Mouse (Mus musculus): ENCODE measurements around the gene Ifi205.
A peak's percentile ranks its signal among the peaks of the same experiment; 100 is the strongest.
"Not testable (repeated sequence)": the region's sequence is repeated elsewhere in the genome, so short reads cannot be mapped to it uniquely, and the experiment has no call there.

The Ifi205 gene

DNA sequence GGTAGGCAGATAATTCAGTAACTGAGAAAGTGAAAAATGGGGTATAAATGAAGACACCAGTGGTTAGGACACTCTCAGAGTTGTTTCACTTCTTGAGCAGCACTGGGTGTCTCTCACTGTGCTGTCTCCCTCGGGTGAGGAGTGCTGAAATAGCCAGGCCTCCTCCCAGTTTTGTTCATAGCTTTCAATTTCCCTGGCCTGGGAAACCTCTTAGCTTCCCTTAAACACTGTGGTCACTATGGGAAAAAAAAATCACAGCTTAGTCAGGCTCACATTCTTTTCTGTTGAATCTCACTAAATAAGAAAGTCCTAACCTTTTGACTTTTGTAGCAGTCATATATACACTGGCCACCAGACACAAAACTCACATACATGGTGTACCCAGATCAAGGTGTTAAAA, at the start of gene Ifi205:
Ifi205 (minus strand) TSS at position 113 of the 400 bp plus-strand sequence.
- no peak for DNase-seq

DNA sequence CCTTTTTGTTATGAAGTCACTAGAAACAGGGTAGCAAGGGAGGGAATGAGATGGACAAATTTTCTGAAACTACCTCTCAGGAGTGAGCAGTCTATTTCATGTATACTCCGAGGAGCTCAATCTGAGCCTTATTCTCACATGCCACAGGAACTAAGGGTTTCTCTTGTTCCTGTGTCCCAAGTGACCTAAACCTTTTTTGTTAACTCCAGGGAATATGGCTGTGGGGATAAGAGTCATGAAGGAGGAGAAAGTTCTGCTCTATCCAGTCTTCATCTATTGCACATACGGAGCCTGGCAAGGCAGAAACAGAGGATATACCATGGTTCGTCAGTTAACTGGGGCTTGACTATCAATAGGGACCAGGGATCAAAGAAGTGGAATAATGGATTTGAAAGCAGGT, 34.7 kb upstream of the Ifi205 start, which contains the start of gene Olfr430:
Olfr430 (plus strand) TSS at position 301 of the 400 bp plus-strand sequence.
- DNase-seq: no peak

DNA sequence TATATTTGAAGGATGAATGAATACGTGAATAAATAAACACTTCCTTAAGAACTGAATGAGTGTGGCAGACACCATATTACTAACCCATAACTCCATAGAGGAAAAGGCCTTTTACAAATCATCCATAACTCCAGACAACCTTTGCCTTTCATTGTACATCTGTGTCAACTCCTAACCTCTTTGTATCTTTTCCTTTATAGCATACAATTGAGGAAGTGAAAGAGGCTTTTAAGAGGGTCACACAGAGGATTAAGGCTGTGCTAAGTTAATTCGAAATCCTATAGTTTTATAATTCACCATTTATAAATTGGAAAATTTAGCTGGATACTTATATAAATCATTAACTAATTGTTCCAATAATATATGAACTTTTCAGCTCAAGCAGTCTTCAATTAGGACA, 23.6 kb upstream of the Ifi205 start:
- DNase-seq: no peak

DNA sequence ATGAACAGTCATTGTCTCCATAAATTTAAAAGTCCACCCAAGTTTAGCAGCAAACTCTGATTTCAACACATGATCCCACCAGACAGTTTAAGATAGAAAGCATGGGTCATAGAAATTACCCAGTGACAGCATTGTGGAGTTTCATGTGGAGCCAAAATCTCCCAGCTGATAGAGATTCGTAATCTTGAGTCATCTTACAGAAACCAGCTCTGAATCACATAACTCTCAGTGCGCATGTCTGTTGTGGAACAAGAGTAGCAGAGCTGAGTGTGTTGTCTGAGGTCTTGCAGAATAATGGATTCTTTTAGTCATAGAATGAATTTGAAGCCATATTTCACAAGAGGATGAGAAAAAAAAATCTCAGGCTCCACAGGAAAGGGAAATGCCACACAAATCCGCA, 21.4 kb upstream of the Ifi205 start:
- DNase-seq: no peak

DNA sequence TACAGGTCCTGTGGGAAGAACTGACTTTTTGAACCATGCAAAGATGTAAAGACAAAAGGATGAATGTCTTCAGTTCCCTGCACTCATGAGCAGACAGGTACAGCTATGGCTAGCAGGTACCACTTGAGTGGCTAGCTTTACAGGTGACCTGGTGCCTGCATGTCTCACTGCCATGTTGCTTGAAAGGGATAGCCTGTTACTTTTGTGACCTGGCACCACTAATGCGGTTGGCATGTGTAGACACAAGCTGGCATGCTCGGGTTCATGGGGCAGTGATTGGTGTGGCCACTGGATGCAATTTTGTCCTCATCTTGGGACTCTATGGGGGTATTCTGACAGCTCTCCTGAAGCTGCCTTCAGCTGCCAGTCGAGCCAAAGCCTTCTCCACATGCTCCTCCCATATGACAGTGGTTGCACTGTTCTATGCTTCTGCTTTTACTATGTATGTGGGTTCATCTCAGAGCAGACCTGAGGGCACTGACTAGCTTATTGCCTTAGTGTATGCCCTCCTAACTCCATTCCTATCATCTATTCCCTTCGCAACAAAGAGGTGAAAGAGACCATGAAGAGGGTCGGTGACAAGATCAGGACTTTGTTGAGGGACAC, 20.4 kb upstream of the Ifi205 start:
- no peak for DNase-seq

DNA sequence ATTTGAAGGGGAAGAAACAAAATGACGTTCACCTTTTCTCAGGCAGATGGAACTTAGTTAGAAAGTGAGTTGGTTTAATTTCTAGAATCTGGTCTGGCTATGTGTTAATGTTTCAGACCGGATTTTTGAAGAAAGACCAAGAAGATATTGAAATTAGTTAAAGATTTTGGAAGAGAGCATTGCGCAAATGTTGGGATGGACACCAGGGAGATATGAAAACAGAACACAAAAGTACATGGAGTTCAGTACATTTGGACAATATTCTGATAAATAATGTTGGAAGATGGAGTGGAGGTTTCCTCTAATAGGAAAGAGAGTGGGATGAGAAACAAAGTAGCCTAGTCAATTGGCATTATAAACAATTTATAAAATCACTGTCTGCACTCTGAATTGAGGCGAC, 19.9 kb upstream of the Ifi205 start:
- DNase-seq: no peak

DNA sequence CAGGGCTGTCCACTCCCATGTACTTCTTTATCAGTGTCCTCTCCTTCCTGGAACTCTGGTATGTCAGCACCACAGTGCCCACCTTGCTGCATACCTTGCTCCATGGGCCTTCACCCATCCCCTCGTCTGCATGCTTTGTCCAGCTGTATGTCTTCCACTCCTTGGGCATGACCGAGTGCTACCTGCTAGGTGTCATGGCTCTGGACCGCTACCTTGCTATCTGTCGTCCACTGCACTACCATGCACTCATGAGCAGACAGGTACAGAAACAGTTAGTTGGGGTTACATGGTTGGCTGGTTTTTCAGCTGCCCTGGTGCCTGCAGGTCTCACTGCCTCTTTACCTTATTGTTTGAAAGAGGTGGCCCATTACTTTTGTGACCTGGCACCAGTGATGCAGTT, 18.9 kb upstream of the Ifi205 start:
- DNase-seq: no peak

DNA sequence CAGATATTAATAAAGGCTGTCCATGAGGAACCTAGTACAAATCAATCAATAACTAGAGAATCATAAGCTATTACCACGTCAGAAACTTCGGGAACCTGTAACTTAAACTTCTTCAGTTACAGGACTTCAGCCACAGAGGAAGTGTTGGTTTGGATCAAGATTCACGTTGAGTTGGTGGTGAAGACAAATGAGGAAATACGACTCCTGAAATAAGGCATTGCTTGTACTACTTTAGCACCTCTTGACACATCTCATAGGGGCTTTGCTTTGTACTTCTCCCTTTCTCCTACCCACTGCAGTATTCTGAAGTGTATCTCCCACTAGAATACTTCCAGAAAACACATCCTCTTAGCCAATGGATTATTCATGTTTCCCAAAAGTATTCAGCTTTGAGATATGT, 17.7 kb upstream of the Ifi205 start:
- not testable (repeated sequence) for DNase-seq

DNA sequence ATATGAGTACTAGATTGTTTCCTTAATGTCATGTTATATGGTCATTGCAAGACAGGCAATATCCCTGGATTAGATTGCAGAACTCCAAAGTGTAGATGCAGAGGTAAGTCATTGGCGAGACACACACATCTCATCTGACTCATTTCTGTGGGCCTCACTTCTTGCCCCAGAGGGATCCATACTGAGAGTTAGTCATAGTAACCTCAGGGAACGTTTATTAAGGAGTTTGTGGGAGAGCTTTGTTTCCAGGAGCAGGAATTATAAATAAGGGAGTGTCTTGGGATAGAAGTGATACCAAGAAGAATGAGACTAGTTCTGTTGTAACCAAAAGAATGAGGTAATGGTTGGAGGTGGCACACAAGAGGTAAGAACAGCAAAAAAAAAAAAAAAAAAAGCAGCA, 17.3 kb upstream of the Ifi205 start, which contains the start of gene Olfr432:
Olfr432 (plus strand) TSS at position 313 of the 400 bp plus-strand sequence.
- no peak for DNase-seq

DNA sequence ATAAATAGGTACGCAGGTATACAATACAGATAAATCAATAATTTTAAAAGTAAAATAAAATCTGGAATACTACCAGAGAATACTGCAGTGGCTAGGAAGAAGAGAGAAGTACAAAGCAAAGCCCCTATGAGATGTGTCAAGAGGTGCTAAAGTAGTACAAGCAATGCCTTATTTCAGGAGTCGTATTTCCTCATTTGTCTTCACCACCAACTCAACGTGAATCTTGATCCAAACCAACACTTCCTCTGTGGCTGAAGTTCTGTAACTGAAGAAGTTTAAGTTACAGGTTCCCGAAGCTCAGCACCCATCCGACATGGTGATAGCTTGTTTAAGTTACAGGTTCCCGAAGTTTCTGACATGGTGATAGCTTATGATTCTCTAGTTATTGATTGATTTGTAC, 16.6 kb upstream of the Ifi205 start:
- not testable (repeated sequence) for DNase-seq

DNA sequence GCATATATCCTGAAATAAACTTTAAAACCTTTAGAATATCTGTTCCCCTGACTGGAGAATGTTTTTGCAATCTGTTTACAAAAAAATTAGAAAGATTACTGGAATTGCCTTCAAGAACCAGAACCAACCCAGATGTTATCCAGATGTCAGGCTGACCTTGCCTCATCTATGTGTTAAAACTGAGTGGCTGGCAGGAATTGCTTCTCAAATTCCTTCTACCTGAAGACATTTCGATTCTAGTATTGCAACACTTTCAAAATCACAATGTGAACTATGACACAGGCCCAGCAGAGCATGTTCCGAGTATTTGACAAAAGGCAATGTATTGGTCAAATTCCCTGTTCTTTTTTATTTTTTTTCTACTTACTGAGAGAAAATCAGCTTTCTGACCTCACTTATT, 12.8 kb upstream of the Ifi205 start:
- no peak for DNase-seq

DNA sequence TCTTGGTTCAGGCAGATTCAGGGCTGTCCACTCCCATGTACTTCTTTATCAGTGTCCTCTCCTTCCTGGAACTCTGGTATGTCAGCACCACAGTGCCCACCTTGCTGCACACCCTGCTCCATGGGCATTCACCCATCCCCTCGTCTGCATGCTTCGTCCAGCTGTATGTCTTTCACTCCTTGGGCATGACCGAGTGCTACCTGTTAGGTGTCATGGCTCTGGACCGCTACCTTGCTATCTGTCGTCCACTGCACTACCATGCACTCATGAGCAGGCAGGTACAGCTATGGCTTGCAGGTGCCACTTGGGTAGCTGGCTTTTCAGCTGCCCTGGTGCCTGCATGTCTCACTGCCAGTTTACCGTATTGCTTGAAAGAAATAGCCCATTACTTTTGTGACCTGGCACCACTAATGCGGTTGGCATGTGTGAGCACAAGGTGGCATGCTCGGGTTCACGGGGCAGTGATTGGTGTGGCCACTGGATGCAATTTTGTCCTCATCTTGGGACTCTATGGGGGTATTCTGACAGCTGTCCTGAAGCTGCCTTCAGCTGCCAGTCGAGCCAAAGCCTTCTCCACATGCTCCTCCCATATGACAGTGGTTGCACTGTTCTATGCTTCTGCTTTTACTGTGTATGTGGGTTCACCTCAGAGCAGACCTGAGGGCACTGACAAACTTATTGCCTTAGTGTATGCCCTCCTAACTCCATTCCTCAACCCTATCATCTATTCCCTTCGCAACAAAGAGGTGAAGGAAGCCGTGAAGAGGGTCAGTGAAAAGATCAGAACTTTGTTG, 10.7 kb upstream of the Ifi205 start:
- DNase-seq: not testable (repeated sequence)

DNA sequence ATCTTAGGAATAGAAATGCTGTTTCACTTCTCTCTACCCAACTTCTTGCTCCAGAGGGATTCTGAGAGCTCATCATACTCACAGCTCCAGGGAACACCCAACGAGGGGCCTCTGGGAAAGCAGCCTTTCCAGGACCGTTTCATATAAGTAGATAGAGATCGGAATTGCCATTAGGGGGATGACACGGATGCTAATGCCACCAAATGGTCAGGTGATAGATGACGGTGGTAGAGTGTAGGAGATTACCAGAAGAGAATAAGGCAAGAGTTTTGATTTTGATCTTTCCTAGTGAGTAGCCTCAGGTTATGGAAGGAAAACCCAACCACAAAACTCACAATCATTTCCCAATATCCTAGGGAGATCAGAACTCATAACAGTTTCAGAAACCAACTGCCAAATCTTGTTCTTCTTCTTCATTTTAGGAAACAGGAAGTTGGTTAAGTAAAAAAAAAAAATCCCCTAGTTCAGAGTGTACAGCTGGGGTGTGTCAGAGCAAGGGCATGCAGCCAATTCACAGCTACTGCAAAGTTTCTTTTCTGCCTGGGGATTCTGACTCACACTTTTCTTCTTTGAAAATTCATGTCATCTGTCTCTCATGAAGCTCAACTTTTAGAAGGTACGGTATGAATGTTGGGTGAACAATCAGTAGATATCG, 9.0 kb upstream of the Ifi205 start, which contains the start of gene Olfr433:
Olfr433 (plus strand) TSS at position 183 of the 655 bp plus-strand sequence.
- peak; percentile 11 for DNase-seq

DNA sequence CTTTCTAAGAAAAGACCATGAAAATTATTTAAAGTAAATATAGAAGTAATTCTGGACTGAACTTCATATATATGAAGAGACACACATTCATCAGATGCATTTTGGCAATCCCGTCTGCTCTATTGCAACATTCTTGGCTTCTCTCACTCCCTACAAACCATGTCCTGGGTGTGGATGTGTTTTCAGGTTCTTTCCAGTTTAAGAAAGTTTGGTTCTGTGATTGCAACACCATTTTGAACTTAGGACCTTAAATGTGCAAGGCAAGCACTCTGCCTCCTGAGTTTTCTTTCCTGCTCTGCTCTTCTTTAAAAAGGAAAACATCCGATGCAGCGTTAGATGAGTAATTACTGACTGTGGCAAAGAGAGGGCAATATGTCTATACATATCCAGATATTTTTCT, 6.9 kb upstream of the Ifi205 start:
- no peak for DNase-seq

DNA sequence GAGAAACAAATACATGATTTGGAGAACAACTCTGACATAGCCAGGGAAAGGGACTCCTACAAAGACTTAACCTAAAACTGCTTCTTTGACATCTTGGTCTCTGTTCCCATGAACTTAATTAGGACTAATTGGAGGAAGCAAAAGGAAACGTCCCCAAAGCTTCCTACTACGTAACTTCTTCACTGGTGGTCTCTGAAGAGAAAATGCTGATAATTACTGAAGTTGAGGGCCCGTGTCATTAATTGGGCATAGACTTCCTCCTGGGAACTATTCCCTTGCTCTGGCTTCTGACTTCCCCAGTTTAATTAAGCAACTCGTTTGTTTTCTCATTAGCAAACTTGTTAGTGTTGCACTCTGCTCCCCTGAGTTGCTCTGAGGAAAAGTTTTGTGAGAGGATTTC, 4.2 kb upstream of the Ifi205 start:
- DNase-seq: no peak

DNA sequence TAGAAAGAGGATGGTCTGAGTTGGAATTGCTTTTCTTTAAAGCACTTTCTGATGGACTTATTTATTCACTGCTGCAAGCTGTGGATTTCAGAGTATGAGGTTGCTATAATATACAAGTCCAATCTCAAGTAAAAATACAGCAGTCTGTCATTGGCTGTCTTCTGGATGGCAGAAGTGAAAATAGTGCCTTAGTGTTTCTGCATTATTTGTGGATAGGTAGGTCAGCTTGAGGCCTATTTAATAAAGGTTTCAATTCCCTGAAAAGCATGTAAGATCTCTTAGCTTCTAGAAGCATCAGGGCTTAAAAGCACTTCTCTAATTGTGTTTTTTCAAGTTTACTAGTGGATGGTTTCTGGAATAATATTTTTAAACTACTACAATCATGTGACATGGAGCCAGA, 24.6 kb downstream of the Ifi205 start:
- not testable (repeated sequence) for DNase-seq

DNA sequence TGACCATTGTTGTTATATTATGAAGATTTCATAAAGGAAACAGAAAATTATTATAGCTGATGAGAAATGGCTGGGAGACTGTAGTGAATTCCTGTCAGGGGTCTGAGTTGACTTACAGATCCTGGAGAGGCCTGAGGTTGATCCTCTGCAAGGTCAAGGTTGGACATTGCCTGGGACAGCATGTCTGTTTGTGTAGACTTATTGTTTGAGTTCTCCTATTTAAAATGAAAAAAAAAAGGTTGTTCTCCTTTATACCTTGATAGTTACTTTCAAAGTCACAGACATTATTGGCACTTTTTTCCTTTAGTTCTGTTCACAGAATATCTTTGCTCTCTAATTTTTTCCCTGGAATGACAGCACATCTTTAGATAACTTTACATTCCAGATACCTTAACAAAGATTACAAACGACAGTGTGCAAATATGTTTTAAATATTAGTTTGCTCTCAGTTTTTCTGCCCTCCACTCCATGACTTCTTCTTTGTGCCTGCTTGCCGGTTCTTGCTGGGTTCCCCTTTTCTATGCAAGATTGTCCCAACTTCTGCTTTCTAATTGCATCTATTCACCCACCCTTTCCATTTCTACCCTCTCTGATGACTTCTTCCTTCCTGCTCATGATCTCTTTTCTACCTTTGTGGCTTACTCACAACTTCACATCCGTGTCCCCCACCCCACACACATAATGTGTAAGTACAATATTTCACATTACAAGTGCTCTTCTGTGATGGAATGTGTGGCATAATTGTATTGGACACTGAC, 27.1 kb downstream of the Ifi205 start:
- not testable (repeated sequence) for DNase-seq

DNA sequence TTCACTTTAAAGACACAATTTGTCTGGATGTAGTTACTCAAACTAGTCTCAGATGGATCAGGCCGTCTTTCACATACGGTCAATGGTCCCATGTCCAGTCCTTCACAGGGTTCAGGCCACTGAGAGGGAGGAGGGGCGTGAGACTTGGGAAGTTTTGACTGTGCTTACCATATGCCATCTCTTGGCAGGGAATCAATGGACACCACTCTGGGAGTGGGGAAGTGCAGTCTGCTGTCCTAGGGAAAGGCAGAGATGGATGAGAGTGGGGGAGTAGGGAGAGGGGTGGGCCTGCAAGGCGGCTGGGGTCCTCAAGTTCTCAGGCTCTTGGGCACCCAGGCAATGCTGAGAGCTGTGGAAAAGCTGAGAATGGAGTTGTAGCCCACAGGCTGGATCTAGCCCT, 36.6 kb downstream of the Ifi205 start:
- no peak for DNase-seq

DNA sequence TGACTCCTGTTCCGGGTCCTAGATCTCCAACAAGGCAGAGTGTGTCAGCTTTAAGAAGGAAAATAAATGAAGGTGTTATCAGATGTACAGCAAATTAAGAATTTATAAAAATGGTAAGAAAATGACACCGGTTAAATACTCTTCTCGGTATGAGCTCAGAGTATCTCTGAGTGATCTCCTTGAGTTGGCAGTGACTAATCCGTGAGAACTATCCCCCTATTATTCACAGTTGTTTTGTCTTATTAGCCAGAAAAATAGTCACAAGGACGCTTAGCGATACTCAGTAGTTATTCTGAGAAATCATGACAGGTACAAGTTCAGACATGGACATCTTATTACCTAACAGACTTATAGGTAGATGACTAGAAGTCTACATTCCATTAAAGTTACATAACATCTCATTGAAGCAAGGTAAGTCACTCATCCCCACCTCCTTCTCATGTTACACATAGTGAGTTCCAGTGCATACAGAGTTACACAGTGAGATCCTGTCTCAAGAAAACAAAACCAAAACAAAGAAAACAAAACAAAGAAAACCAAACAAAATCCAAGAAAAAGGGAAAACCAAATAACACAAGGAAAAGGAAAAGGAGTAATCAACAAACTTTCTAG, 48.8 kb downstream of the Ifi205 start, which contains the start of gene Ifi202b:
Ifi202b (minus strand) TSS at position 51 of the 612 bp plus-strand sequence.
- DNase-seq: not testable (repeated sequence)

DNA sequence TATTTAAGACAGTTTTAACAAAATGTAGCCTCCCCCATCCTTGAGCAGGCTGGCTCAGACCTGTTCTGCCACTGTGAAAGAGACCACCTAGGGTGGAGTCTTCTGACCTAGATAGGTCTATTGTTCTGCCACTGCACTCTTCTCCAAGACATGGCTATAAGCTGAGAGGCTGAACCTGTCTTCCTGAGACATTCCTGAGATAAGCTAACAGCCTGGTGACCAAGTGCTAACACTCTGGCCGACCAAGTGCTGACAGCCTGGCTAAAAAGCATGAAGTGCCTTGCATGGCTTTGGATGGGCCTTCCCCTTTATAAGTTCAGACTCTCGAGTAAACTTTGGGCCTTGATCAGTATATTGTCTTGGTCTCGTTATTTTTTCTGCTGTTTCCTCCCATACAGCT, 50.6 kb downstream of the Ifi205 start:
- DNase-seq: not testable (repeated sequence)

DNA sequence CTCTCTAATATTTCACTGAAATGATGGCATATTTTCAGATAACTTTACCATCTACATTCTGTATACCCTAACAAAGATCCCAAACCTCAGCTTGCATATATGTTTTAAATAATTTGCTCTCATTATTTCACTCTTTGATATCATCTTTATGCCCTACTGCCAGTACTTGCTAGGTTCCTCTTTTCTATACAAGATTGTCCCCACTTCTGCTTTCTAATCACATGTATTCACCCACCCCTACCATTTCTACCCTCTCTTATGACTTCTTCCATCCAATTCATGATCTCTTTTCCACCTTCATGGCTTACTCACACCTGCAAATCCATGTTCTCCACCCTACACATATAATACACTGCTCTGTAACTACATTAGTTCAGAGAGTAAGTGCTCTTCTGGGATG, 54.0 kb downstream of the Ifi205 start:
- DNase-seq: no peak

DNA sequence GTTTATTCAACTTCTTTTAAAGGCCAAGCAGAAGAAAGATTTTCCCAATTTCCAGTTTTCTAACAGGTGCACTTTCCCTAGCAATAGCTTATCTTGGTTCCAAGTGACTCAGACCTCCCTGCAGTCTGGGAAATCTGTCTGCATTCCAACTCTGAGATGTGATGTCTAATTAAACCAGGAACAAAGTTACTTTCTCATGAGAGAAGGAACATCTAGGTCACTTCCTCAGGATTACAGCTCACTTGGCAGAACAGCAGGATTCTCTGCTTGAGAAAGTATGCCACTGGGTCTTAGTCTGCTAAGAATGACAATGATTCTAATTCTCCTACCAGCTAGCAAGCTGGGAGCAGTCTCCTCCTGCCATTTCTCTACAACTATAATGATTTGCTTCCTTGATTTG, 58.5 kb downstream of the Ifi205 start:
- DNase-seq: no peak

All from thymus, postnatal 25 days (tissue).